Mouse (Mus musculus) liver, adult 2 months (tissue): ENCODE results near the gene Xxylt1. TPM values are rescaled to one million over a fixed set of nuclear protein-coding genes. Genes with fewer than 3 reads are reported as not detected.

Experiments
- DNase-seq: peaks from one replicate; pipeline ENCODE4 v3.0.0-alpha.2; 2011; ENCODE audit warnings: low read depth, low spot score; ENCODE audit errors: extremely low read depth
- H3K27ac ChIP-seq: fragments of 200-500 bp; replicated peaks from 2 replicates; pipeline ENCODE4 v1.5.1; 2012; ENCODE audit warnings: low read depth, mild to moderate bottlenecking, control low read depth, inconsistent platforms, low read length; ENCODE audit not compliant: insufficient read depth
- H3K27me3 ChIP-seq: fragments of 200-500 bp; 2 replicates; pipeline ENCODE4 v1.6.1; 2012; ENCODE audit warnings: mild to moderate bottlenecking, moderate library complexity, low read length, inconsistent platforms; ENCODE audit not compliant: control insufficient read depth, insufficient read depth
- H3K36me3 ChIP-seq: fragments of 200-500 bp; 2 replicates; pipeline ENCODE4 v1.6.1; 2012; ENCODE audit warnings: low read length, inconsistent platforms; ENCODE audit not compliant: control insufficient read depth, insufficient read depth
- H3K4me1 ChIP-seq: fragments of 200-500 bp; 2 replicates; pipeline ENCODE4 v1.6.1; 2011; ENCODE audit warnings: low read length; ENCODE audit not compliant: control insufficient read depth, insufficient read depth
- H3K4me3 ChIP-seq: fragments of 200-500 bp; 2 replicates; pipeline ENCODE4 v1.5.1; 2011; ENCODE audit warnings: low read depth, mild to moderate bottlenecking, control low read depth, low read length, moderate library complexity; ENCODE audit not compliant: insufficient read depth
- H3K79me2 ChIP-seq: fragments of 200-500 bp; 2 replicates; pipeline ENCODE4 v1.6.1; 2012; ENCODE audit warnings: inconsistent platforms, mild to moderate bottlenecking, low read length, moderate library complexity; ENCODE audit not compliant: control insufficient read depth, insufficient read depth
- H3K9ac ChIP-seq: fragments of 200-500 bp; 2 replicates; pipeline ENCODE4 v1.6.1; 2012; ENCODE audit warnings: low read depth, mild to moderate bottlenecking, control low read depth, inconsistent platforms, low read length
- CTCF ChIP-seq: fragments of 200-500 bp; IDR thresholded peaks from 2 replicates; pipeline ENCODE4 v1.5.1; 2011; ENCODE audit warnings: low read depth, low read length, control low read depth
- POLR2A ChIP-seq: fragments of 200-500 bp; IDR thresholded peaks from 2 replicates; pipeline ENCODE4 v1.6.1; 2011; ENCODE audit warnings: low read length, control low read depth; ENCODE audit not compliant: insufficient read depth; ENCODE audit errors: extremely low read depth
- WGBS: fragments of 180-500 bp; shearing (Covaris S2); methylation state at CpG from one replicate; pipeline ENCODE4 v1.1.7; 2018; 5-methylcytosine and 5-hydroxymethylcytosine counted together
- polyA plus RNA-seq: library from polyadenylated mRNA; depleted of rRNA; stranded (reverse); fragments of >200 nt; gene quantifications from 2 replicates; pipeline ENCODE4 v1.2.3, GENCODE M21; 2012
- total RNA-seq: library from RNA; depleted of rRNA; stranded (reverse); fragments of >200 nt; gene quantifications from 2 replicates; pipeline ENCODE4 v1.2.3, GENCODE M21; 2014

Gene Xxylt1
- total and polyA plus RNA-seq, 2 experiments, result 1.1 to 2.1 TPM

- WGBS, result 90% methylated on average over 3 of the region's 3 CpGs
- peaks cover 4% of the 10 kb centered on the region; the same call in 1 of the 2 replicates for H3K4me1 ChIP-seq
- no peaks in the 10 kb centered on the region for H3K27me3 ChIP-seq
- H3K27ac ChIP-seq, result no peak overlapping the region
- no peak overlapping the region for H3K4me3 ChIP-seq
- no peak for TF ChIP-seq POLR2A
- no peak for TF ChIP-seq CTCF
- no peak for DNase-seq
- H3K79me2 ChIP-seq, result no peaks in the 10 kb centered on the region; the same call in 1 of the 2 replicates
- no peaks in the 10 kb centered on the region for H3K36me3 ChIP-seq
- no peak overlapping the region for H3K9ac ChIP-seq
Measured at GRCm38 (mm10) chr16:31019514-31019913, 61.7 kb downstream of the Xxylt1 start.

GRCm38 (mm10) chr16:31017687-31018413 lies 63.4 kb downstream of the Xxylt1 start:
- TF ChIP-seq POLR2A (no peak), CTCF (no peak)
- Histone ChIP-seq H3K9ac (no peak overlapping the region), H3K4me3 (no peak overlapping the region), H3K79me2 (no peaks in the 10 kb centered on the region), H3K4me1 (peaks cover 4% of the 10 kb centered on the region; the same call in 1 of the 2 replicates), H3K36me3 (no peaks in the 10 kb centered on the region), H3K27ac (no peak overlapping the region), H3K27me3 (no peaks in the 10 kb centered on the region)
- WGBS, result 88% methylated on average over 10 of the region's 10 CpGs
- DNase-seq, result no peak

- H3K4me3 ChIP-seq, result no peak overlapping the region
- no peaks in the 10 kb centered on the region for H3K36me3 ChIP-seq
- no peaks in the 10 kb centered on the region for H3K4me1 ChIP-seq
- TF ChIP-seq POLR2A (no peak), CTCF (no peak)
- no peak for DNase-seq
- no peak overlapping the region for H3K9ac ChIP-seq
- no peaks in the 10 kb centered on the region for H3K79me2 ChIP-seq
- H3K27ac ChIP-seq, result no peak overlapping the region
- WGBS, result 87% methylated on average over 2 of the region's 2 CpGs
- H3K27me3 ChIP-seq, result no peaks in the 10 kb centered on the region
Measured at GRCm38 (mm10) chr16:31016669-31017068, 64.6 kb downstream of the Xxylt1 start.

- TF ChIP-seq CTCF (peak; percentile 74), POLR2A (no peak)
- Histone ChIP-seq H3K27me3 (no peaks in the 10 kb centered on the region), H3K4me3 (no peak overlapping the region), H3K79me2 (no peaks in the 10 kb centered on the region), H3K27ac (no peak overlapping the region), H3K4me1 (no peaks in the 10 kb centered on the region), H3K9ac (no peak overlapping the region), H3K36me3 (no peaks in the 10 kb centered on the region)
- 78% methylated on average over 8 of the region's 8 CpGs for WGBS
- no peak for DNase-seq
Measured at GRCm38 (mm10) chr16:31016169-31016568, 65.1 kb downstream of the Xxylt1 start.

- no peaks in the 10 kb centered on the region for H3K27me3 ChIP-seq
- no peak overlapping the region for H3K9ac ChIP-seq
- H3K36me3 ChIP-seq, result no peaks in the 10 kb centered on the region
- no peak overlapping the region for H3K4me3 ChIP-seq
- H3K79me2 ChIP-seq, result no peaks in the 10 kb centered on the region
- H3K27ac ChIP-seq, result no peak overlapping the region
- H3K4me1 ChIP-seq, result no peaks in the 10 kb centered on the region
- peak; percentile 58 for DNase-seq
- TF ChIP-seq CTCF (no peak), POLR2A (no peak)
- 100% methylated on average over 1 of the region's 1 CpGs for WGBS
Measured at GRCm38 (mm10) chr16:31015271-31015670, 66.0 kb downstream of the Xxylt1 start.

- no peak for DNase-seq
- 97% methylated on average over 10 of the region's 10 CpGs for WGBS
- Histone ChIP-seq H3K27me3 (no peaks in the 10 kb centered on the region), H3K79me2 (no peaks in the 10 kb centered on the region), H3K27ac (no peak overlapping the region), H3K4me3 (no peak overlapping the region), H3K9ac (no peak overlapping the region), H3K36me3 (no peaks in the 10 kb centered on the region), H3K4me1 (no peaks in the 10 kb centered on the region)
- TF ChIP-seq CTCF (no peak), POLR2A (no peak)
Measured at GRCm38 (mm10) chr16:31012236-31012635, 69.0 kb downstream of the Xxylt1 start.
